Mouse (Mus musculus) urinary bladder, postnatal 0 days (tissue): ENCODE results near the gene Nrcam. TPM values are rescaled to one million over a fixed set of nuclear protein-coding genes. Genes with fewer than 3 reads are reported as not detected.

Source experiments
- polyA plus RNA-seq: library from polyadenylated mRNA; unstranded; fragments of >200 nt; fragmentation: Nextera tagmentation; extraction: Ambion mirVana; gene quantifications from 2 replicates; pipeline ENCODE4 v1.2.1, GENCODE M21; 2015

The Nrcam gene
- polyA plus RNA-seq: 0.23 and 0.36 TPM in 2 replicates

GRCm38 (mm10) chr12:44328381-44329315 lies at the start of gene Nrcam:
Gene Nrcam (plus strand): TSS chr12:44328885.

Other genes starting within 250 kb of the Nrcam start
- 17.8 and 20.8 TPM in 2 replicates for gene Dnajb9, start 118.6 kb upstream of the Nrcam start, polyA plus RNA-seq
- 55.7 and 68.4 TPM in 2 replicates for gene Pnpla8, start 107.5 kb upstream of the Nrcam start, polyA plus RNA-seq